Mouse (Mus musculus): ENCODE results near the gene Rpl39. TPM values are rescaled to one million over a fixed set of nuclear protein-coding genes. Genes with fewer than 3 reads are reported as not detected.
A peak's percentile ranks its signal among the peaks of the same experiment; 100 is the strongest.

The Rpl39 gene
- polyA plus RNA-seq, 1 experiment = 62.8 TPM

DNA sequence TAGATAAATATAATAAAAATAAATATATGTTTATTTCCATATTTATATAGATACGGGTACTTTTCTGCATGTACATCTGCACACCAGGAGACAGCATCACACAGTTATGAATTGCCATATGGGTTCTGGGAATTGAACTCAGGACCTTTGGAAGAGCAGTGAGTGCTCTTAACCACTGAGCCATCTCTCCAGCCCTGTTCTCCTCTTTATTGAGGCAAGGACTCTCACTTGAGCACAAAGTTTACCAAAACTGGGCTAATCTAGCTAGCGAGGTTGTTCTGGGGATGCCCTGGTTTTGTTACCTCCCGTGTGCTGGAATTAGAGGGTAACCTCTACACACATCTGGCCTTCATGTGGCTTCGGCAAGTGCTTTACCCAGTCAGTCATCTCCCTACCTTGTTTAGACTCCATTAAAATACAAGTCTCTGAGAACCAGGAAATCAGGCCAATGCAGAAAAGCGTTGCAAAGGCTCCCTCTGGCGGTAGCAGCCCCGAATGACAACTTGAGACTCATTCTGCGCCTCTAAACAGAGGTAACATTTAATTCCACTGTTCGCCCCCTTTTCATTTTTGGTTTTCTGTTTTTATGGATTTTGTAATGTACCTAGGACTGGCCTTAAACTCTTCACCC, 10.8 kb downstream of the Rpl39 start:
- Histone ChIP-seq H3K4me1 (ENCODE audit: control insufficient read depth, insufficient read depth, insufficient read length) (no peaks in the 10 kb centered on the region), H3K27ac (ENCODE audit: insufficient read depth, low read length) (no peak overlapping the region), H3K27me3 (ENCODE audit: control insufficient read depth, insufficient read depth, low read length) (no peaks in the 10 kb centered on the region), H3K4me3 (ENCODE audit: extremely low read depth, insufficient read depth, insufficient read length) (no peak overlapping the region), H3K36me3 (ENCODE audit: control insufficient read depth, insufficient read depth, low read length) (no peaks in the 10 kb centered on the region)
- peak in 1 of 2 experiments; percentile 46 for DNase-seq (ENCODE audit: low read depth in 1 of 2, low spot score in 2 of 2)
- 37% methylated on average over 9 of the region's 9 CpGs for WGBS
- peak; percentile 70; the same call in 1 of the 2 replicates for TF ChIP-seq CTCF (IDR thresholded peaks at IDR 0.05; ENCODE audit: extremely low read depth, insufficient read depth, insufficient read length, insufficient replicate concordance)
- no peak for TF ChIP-seq POLR2A (IDR thresholded peaks at IDR 0.05; ENCODE audit: low read depth, low read length)

DNA sequence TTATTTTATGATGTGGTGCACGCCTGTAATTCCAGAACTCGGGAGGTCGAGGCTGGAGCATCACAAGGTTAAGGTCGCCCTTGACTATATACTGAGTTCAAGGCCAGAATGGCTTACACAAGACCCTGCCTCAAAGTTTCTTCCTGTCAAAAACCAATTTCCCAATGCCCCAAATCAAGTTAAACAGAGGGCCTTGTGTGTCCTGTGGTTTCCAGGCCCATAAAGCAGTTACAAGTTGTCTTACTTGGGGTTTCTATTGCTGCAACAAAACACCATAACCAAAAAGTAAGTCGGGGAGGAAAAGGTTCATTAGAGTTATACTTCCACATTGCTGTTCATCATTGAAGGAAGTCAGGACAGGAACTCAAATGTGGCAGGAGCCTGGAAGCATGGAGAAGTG, 16.4 kb downstream of the Rpl39 start:
- H3K36me3 ChIP-seq (ENCODE audit: control insufficient read depth, insufficient read depth, low read length) = no peaks in the 10 kb centered on the region
- no peak overlapping the region for H3K27ac ChIP-seq (ENCODE audit: insufficient read depth, low read length)
- TF ChIP-seq POLR2A (IDR thresholded peaks at IDR 0.05; ENCODE audit: low read depth, low read length) (no peak), CTCF (IDR thresholded peaks at IDR 0.05; ENCODE audit: extremely low read depth, insufficient read depth, insufficient read length, insufficient replicate concordance) (no peak)
- H3K4me3 ChIP-seq (ENCODE audit: extremely low read depth, insufficient read depth, insufficient read length) = no peak overlapping the region
- no peaks in the 10 kb centered on the region for H3K27me3 ChIP-seq (ENCODE audit: control insufficient read depth, insufficient read depth, low read length)
- WGBS = 82% methylated on average over 5 of the region's 5 CpGs
- DNase-seq (ENCODE audit: low read depth in 1 of 2, low spot score in 2 of 2) = no peak
- H3K4me1 ChIP-seq (ENCODE audit: control insufficient read depth, insufficient read depth, insufficient read length) = no peaks in the 10 kb centered on the region

DNA sequence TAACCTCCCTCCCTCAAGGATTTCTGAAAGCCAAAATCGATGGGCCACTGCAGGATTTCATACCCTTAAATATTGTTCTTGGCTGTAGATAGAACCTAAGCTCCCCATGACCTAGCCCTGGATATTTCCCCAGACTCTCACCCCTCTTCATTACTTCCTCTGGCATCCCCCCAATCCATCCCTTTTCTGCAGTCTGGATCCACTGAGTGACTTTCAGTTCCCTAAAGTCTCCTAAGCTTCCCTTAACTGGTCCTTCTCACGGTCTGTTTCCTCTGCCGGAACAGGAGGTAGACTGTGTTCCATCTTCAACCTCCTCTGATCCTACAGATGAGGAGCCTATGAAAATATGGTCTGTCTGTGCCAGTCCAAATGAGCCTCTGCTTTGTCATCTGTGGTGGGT, 17.9 kb downstream of the Rpl39 start:
- Histone ChIP-seq H3K27ac (ENCODE audit: insufficient read depth, low read length) (no peak overlapping the region), H3K4me3 (ENCODE audit: extremely low read depth, insufficient read depth, insufficient read length) (no peak overlapping the region), H3K36me3 (ENCODE audit: control insufficient read depth, insufficient read depth, low read length) (no peaks in the 10 kb centered on the region), H3K4me1 (ENCODE audit: control insufficient read depth, insufficient read depth, insufficient read length) (no peaks in the 10 kb centered on the region), H3K27me3 (ENCODE audit: control insufficient read depth, insufficient read depth, low read length) (no peaks in the 10 kb centered on the region)
- TF ChIP-seq CTCF (IDR thresholded peaks at IDR 0.05; ENCODE audit: extremely low read depth, insufficient read depth, insufficient read length, insufficient replicate concordance) (no peak), POLR2A (IDR thresholded peaks at IDR 0.05; ENCODE audit: low read depth, low read length) (no peak)
- 68% methylated on average over 3 of the region's 3 CpGs for WGBS
- DNase-seq (ENCODE audit: low read depth in 1 of 2, low spot score in 2 of 2) = no peak

DNA sequence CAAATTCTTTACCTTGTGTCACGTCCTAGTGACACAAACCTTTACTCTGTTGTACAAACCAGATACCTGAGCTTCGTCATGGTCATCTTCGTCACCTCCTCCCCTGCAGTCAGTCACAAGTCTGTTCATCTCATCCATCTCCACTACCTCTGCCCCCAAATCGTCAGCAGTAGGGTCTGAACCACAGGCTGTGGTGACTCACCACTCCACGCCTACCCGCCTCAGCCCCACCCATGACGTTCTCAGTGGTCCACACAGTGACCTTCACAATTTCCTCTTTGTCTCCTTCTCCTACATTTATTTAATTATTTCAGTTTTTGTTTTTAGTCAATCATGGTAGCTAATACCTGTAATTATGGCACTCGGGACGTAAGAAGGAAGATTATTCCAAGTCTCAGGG, 21.3 kb downstream of the Rpl39 start:
- WGBS = 73% methylated on average over 9 of the region's 9 CpGs
- no peak for DNase-seq (ENCODE audit: low read depth in 1 of 2, low spot score in 2 of 2)
- Histone ChIP-seq H3K36me3 (ENCODE audit: control insufficient read depth, insufficient read depth, low read length) (no peaks in the 10 kb centered on the region), H3K4me3 (ENCODE audit: extremely low read depth, insufficient read depth, insufficient read length) (no peak overlapping the region), H3K4me1 (ENCODE audit: control insufficient read depth, insufficient read depth, insufficient read length) (no peaks in the 10 kb centered on the region), H3K27me3 (ENCODE audit: control insufficient read depth, insufficient read depth, low read length) (no peaks in the 10 kb centered on the region), H3K27ac (ENCODE audit: insufficient read depth, low read length) (no peak overlapping the region)
- no peak for TF ChIP-seq CTCF (IDR thresholded peaks at IDR 0.05; ENCODE audit: extremely low read depth, insufficient read depth, insufficient read length, insufficient replicate concordance)
- TF ChIP-seq POLR2A (IDR thresholded peaks at IDR 0.05; ENCODE audit: low read depth, low read length) = no peak

DNA sequence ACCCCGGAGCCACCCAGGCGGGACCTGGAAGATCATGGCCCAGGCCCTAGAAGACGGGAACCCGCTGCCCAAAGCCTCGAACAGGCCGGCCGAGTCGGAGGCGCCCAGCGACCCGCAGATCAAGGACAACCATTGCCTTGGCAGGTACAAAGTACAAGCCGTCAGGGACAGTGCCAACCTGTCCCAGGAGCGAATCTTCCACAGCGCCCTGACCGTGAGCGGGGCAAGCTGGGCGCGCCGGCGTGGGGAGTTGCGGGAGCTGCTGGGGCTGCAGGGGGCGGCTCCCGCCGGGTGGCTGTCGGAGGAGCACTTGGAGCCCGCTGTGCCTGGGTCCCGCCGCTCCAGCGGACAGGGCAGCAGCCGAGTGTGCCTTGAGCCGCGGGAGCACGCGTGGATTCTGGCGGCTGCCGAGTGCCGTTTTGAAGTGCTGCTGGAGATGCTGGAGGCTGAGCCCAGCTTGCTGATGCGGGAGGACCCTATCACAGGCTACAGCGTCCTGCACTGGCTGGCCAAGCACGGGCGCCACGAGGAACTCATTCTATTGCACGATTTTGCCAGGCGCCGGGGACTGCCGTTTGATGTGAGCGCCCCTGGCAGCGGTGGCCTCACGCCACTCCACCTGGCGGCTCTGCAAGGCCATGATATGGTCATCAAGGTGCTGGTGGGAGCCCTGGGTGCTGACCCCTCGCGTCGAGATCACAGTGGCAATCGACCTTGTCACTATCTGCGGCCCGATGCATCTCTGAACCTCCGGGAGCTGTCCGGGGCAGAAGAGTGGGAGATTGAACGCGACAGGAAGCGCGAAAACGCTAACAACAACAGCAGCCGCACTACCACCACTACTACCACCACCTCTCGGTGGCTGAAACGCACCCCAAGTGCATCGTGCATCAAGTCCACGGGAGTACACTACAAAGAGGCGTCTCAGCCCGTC, 36.0 kb downstream of the Rpl39 start:
- H3K36me3 ChIP-seq (ENCODE audit: control insufficient read depth, insufficient read depth, low read length) = no peaks in the 10 kb centered on the region
- peaks cover 14% of the 10 kb centered on the region for H3K27me3 ChIP-seq (ENCODE audit: control insufficient read depth, insufficient read depth, low read length)
- WGBS = 21% methylated on average over 70 of the region's 70 CpGs
- no peak for TF ChIP-seq CTCF (IDR thresholded peaks at IDR 0.05; ENCODE audit: extremely low read depth, insufficient read depth, insufficient read length, insufficient replicate concordance)
- TF ChIP-seq POLR2A (IDR thresholded peaks at IDR 0.05; ENCODE audit: low read depth, low read length) = no peak
- no peak for DNase-seq (ENCODE audit: low read depth in 1 of 2, low spot score in 2 of 2)
- H3K27ac ChIP-seq (ENCODE audit: insufficient read depth, low read length) = no peak overlapping the region
- peak overlapping the region; percentile 14 for H3K4me3 ChIP-seq (ENCODE audit: extremely low read depth, insufficient read depth, insufficient read length)
- peaks cover 8% of the 10 kb centered on the region; the same call in 1 of the 2 replicates for H3K4me1 ChIP-seq (ENCODE audit: control insufficient read depth, insufficient read depth, insufficient read length)

DNA sequence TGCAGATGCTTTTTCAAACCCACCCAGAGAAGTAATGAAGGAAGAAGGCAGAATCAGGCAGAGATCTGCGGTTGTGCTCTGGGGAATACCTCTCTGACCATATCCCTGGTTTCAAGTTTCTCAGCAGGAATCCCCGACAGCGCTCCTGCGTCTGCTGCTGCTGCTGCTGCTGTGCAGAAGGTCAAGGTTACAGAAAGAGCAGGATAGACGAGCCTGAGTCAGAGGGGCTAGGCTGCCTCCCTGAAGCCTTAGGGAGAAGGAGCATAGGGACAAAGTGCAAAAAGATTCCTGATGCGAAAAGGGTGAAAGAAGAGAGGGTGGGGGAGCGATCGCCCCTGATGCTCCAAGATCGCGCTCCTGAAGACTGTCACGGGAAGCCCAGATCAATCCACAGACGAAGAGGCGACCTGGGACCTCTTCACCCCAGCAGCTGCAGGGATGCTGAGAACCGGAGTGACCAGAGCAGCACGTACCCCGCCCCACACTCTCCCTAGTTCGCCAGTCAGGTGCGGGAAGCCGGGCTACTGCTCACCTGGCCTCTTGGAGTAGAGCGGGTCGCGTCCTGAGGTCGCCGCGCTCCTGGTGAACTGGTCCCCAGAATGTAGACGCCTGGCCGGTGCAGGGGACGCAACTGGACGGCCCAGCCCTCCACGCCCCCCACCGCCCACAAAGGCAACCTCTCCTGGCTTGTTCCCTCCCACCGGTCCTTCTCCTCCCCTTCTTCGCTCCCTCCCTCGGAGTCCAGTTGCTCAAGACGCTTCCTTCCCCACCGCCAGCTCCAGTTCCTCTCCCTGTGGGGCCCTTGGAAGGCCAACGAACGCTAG, 36.9 kb downstream of the Rpl39 start, which contains the start of gene Sowahd:
Gene Sowahd (plus strand): TSS at position 780 of the 824 bp plus-strand sequence.
- WGBS = 26% methylated on average over 35 of the region's 38 CpGs
- DNase-seq (ENCODE audit: low read depth in 1 of 2, low spot score in 2 of 2) = no peak
- TF ChIP-seq CTCF (IDR thresholded peaks at IDR 0.05; ENCODE audit: extremely low read depth, insufficient read depth, insufficient read length, insufficient replicate concordance) = no peak
- TF ChIP-seq POLR2A (IDR thresholded peaks at IDR 0.05; ENCODE audit: low read depth, low read length) = no peak
- Histone ChIP-seq H3K36me3 (ENCODE audit: control insufficient read depth, insufficient read depth, low read length) (no peaks in the 10 kb centered on the region), H3K4me3 (ENCODE audit: extremely low read depth, insufficient read depth, insufficient read length) (peak within 1 kb of the TSS; percentile 14), H3K27ac (ENCODE audit: insufficient read depth, low read length) (no peak within 1 kb of the TSS), H3K27me3 (ENCODE audit: control insufficient read depth, insufficient read depth, low read length) (peaks cover 14% of the 10 kb centered on the region), H3K4me1 (ENCODE audit: control insufficient read depth, insufficient read depth, insufficient read length) (peaks cover 8% of the 10 kb centered on the region; the same call in 1 of the 2 replicates)
